Mouse (Mus musculus) CH12.LX (cell line): ENCODE measurements around the gene Tbx1. TPM values are rescaled to one million over a fixed set of nuclear protein-coding genes. Genes with fewer than 3 reads are reported as not detected.

Source experiments
- DNase-seq: peaks from one replicate; pipeline ENCODE4 v3.0.0-alpha.2; 2013; ENCODE audit errors: extremely low read depth
- H3K27ac ChIP-seq: 2 replicates; pipeline ENCODE4 v1.5.1; 2012; ENCODE audit warnings: low read depth, mild to moderate bottlenecking, control low read depth, moderate library complexity; ENCODE audit not compliant: insufficient read depth
- H3K27me3 ChIP-seq: replicated peaks from 2 replicates; pipeline ENCODE3; 2012; ENCODE audit warnings: inconsistent platforms
- H3K36me3 ChIP-seq, 2 experiments: replicated peaks in 1 of 2; 2 replicates each; pipeline versions ENCODE3 to v1.6.1; 2012; ENCODE audit warnings: inconsistent platforms in 1 of 2, low read length in 1 of 2, mild to moderate bottlenecking in 1 of 2, mixed read lengths in 1 of 2, moderate library complexity in 1 of 2; ENCODE audit not compliant: control insufficient read depth in 1 of 2, insufficient read depth in 1 of 2
- H3K4me1 ChIP-seq, 2 experiments: 2 replicates each; pipeline ENCODE4 v1.6.1; 2012; ENCODE audit warnings: inconsistent platforms in 1 of 2, moderate library complexity in 1 of 2; ENCODE audit not compliant: insufficient read depth in 2 of 2, control insufficient read depth in 1 of 2
- H3K4me2 ChIP-seq: 2 replicates; pipeline ENCODE4 v1.6.1; 2012; ENCODE audit warnings: low read depth, mild to moderate bottlenecking, control low read depth; ENCODE audit not compliant: poor library complexity, insufficient read depth, severe bottlenecking
- H3K4me3 ChIP-seq, 3 experiments: fragments of 150-350 bp in 1 of 3; sonication (generic) in 1 of 3; replicated peaks in 1 of 3; 2 replicates each; pipeline versions ENCODE3 to v1.5.1; 2011 to 2012; ENCODE audit warnings: low read depth in 2 of 3, low read length in 2 of 3, mild to moderate bottlenecking in 2 of 3, moderate library complexity in 2 of 3, control low read depth in 1 of 3, improper control_type of control experiment in 1 of 3, inconsistent platforms in 1 of 3, mixed read lengths in 1 of 3; ENCODE audit not compliant: poor library complexity in 1 of 3
- H3K79me2 ChIP-seq: replicated peaks from 2 replicates; pipeline ENCODE4 v1.6.1; 2012; ENCODE audit warnings: mild to moderate bottlenecking, moderate library complexity; ENCODE audit not compliant: control insufficient read depth, poor library complexity, insufficient read depth, severe bottlenecking; ENCODE audit errors: extremely low read depth
- H3K9ac ChIP-seq: 2 replicates; pipeline ENCODE4 v1.6.1; 2012; ENCODE audit warnings: low read depth, mild to moderate bottlenecking, control low read depth, moderate library complexity; ENCODE audit not compliant: insufficient read depth
- H3K9me3 ChIP-seq: replicated peaks from 2 replicates; pipeline ENCODE3; 2012; ENCODE audit warnings: low read length, inconsistent platforms, mixed read lengths
- BHLHE40 ChIP-seq: IDR thresholded peaks from 2 replicates; pipeline ENCODE4 v1.6.1; 2011; ENCODE audit warnings: mild to moderate bottlenecking, low read depth, low read length, improper control_type of control experiment
- CHD1 ChIP-seq: IDR thresholded peaks from 2 replicates; pipeline ENCODE4 v1.6.1; 2012; ENCODE audit warnings: low read depth, low read length, improper control_type of control experiment, inconsistent platforms
- CTCF ChIP-seq, 2 experiments: IDR thresholded peaks in 1 of 2; conservative IDR thresholded peaks in 1 of 2; 2 replicates each; pipeline ENCODE4 v1.5.1; 2011 to 2012; ENCODE audit warnings: low read depth in 2 of 2, low read length in 2 of 2, improper control_type of control experiment in 1 of 2, inconsistent platforms in 1 of 2, mild to moderate bottlenecking in 1 of 2, moderate library complexity in 1 of 2
- E2F4 ChIP-seq: IDR thresholded peaks from 2 replicates; pipeline ENCODE4 v1.6.1; 2011; ENCODE audit warnings: low read depth, low read length, improper control_type of control experiment; ENCODE audit not compliant: insufficient replicate concordance
- ETS1 ChIP-seq: conservative IDR thresholded peaks from 2 replicates; pipeline ENCODE4 v1.6.1; 2012; ENCODE audit warnings: low read depth, mild to moderate bottlenecking, inconsistent platforms, low read length, improper control_type of control experiment, moderate library complexity
- HCFC1 ChIP-seq: IDR thresholded peaks from 2 replicates; pipeline ENCODE4 v1.6.1; 2012; ENCODE audit warnings: low read depth, mild to moderate bottlenecking, inconsistent platforms, low read length, improper control_type of control experiment
- JUND ChIP-seq: conservative IDR thresholded peaks from 2 replicates; pipeline ENCODE4 v1.6.1; 2011; ENCODE audit warnings: low read depth, low read length, improper control_type of control experiment
- KAT2A ChIP-seq: IDR thresholded peaks from 2 replicates; pipeline ENCODE4 v1.6.1; 2012; ENCODE audit warnings: low read length, improper control_type of control experiment, inconsistent platforms; ENCODE audit not compliant: insufficient replicate concordance
- MAFK ChIP-seq: IDR thresholded peaks from 2 replicates; pipeline ENCODE4 v1.6.1; 2011; ENCODE audit warnings: low read length, improper control_type of control experiment; ENCODE audit not compliant: insufficient replicate concordance
- MAX ChIP-seq: IDR thresholded peaks from 2 replicates; pipeline ENCODE4 v1.6.1; 2011; ENCODE audit warnings: low read length, improper control_type of control experiment
- MEF2A ChIP-seq: IDR thresholded peaks from 2 replicates; pipeline ENCODE4 v1.6.1; 2014; ENCODE audit warnings: low read depth, mild to moderate bottlenecking, inconsistent platforms, low read length, improper control_type of control experiment, borderline replicate concordance
- MYC ChIP-seq: IDR thresholded peaks from 2 replicates; pipeline ENCODE4 v1.6.1; 2011; ENCODE audit warnings: low read depth, mild to moderate bottlenecking, improper control_type of control experiment, low read length
- NRF1 ChIP-seq: IDR thresholded peaks from 2 replicates; pipeline ENCODE4 v1.6.1; 2014; ENCODE audit warnings: low read depth, mild to moderate bottlenecking, inconsistent platforms, low read length, improper control_type of control experiment, moderate library complexity
- PAX5 ChIP-seq: IDR thresholded peaks from 2 replicates; pipeline ENCODE4 v1.6.1; 2012; ENCODE audit warnings: low read length, inconsistent platforms, mixed read lengths
- POLR2AphosphoS2 ChIP-seq: IDR thresholded peaks from 2 replicates; pipeline ENCODE4 v1.6.1; 2011; ENCODE audit warnings: low read depth, low read length, improper control_type of control experiment
- RAD21 ChIP-seq: IDR thresholded peaks from 2 replicates; pipeline ENCODE4 v1.6.1; 2011; ENCODE audit warnings: low read depth, mild to moderate bottlenecking, low read length, improper control_type of control experiment, moderate library complexity
- RCOR1 ChIP-seq: conservative IDR thresholded peaks from 2 replicates; pipeline ENCODE4 v1.6.1; 2012; ENCODE audit warnings: low read depth, mild to moderate bottlenecking, inconsistent platforms, low read length, improper control_type of control experiment
- SIN3A ChIP-seq: IDR thresholded peaks from 2 replicates; pipeline ENCODE4 v1.6.1; 2012; ENCODE audit warnings: low read length, improper control_type of control experiment, inconsistent platforms
- TBP ChIP-seq: conservative IDR thresholded peaks from 2 replicates; pipeline ENCODE4 v1.6.1; 2011; ENCODE audit warnings: low read depth, low read length, improper control_type of control experiment
- UBTF ChIP-seq: IDR thresholded peaks from 2 replicates; pipeline ENCODE4 v1.6.1; 2012; ENCODE audit warnings: low read depth, mild to moderate bottlenecking, inconsistent platforms, low read length, improper control_type of control experiment, moderate library complexity
- USF1 ChIP-seq: IDR thresholded peaks from 2 replicates; pipeline ENCODE4 v1.6.1; 2014; ENCODE audit warnings: low read depth, mild to moderate bottlenecking, inconsistent platforms, low read length, improper control_type of control experiment
- ZKSCAN1 ChIP-seq: IDR thresholded peaks from 2 replicates; pipeline ENCODE4 v1.6.1; 2012; ENCODE audit warnings: low read depth, inconsistent platforms, low read length, improper control_type of control experiment, borderline replicate concordance
- ZMIZ1 ChIP-seq: IDR thresholded peaks from 2 replicates; pipeline ENCODE4 v1.6.1; 2012; ENCODE audit warnings: low read depth, mild to moderate bottlenecking, inconsistent platforms, low read length, improper control_type of control experiment
- ZNF384 ChIP-seq: IDR thresholded peaks from 2 replicates; pipeline ENCODE4 v1.6.1; 2012; ENCODE audit warnings: low read depth, low read length, improper control_type of control experiment, inconsistent platforms
- dilution Hi-C: fragments of 300-500 bp; cut with MboI; formaldehyde crosslinking; loops from 2 replicates; pipeline ENCODE4 v1.14.3; 2020; ENCODE audit warnings: low sequenced_read_pairs; ENCODE audit not compliant: extremely low pct_unique_long_range_greater_than_20kb, extremely low pct_ligation_motif_present
- in situ Hi-C: fragments of 300-500 bp; cut with MboI; formaldehyde crosslinking; loops from 3 replicates; pipeline ENCODE4 v1.14.3; 2019; ENCODE audit warnings: low sequenced_read_pairs, low pct_ligation_motif_present, low pct_unique_long_range_greater_than_20kb, mixed read lengths
- polyA plus RNA-seq: library from polyadenylated mRNA; unstranded; fragments of >175 nt; gene quantifications from 2 replicates; pipeline ENCODE4 v1.2.1, GENCODE M21; 2012; ENCODE audit warnings: low read depth; ENCODE audit not compliant: insufficient read length
- total RNA-seq, 2 experiments: library from RNA; depleted of rRNA; stranded (reverse); fragments of 300-350 nt in 1 of 2; fragments of >200 nt in 1 of 2; gene quantifications; 2 replicates each; pipeline ENCODE4 v1.2.3; 2012 to 2014

The Tbx1 gene
- total and polyA plus RNA-seq, 3 experiments: 0.04 TPM; not detected in 2

- Histone ChIP-seq H3K9me3 (peaks cover 11% of the 10 kb centered on the region), H3K4me3 (no peak overlapping the region), H3K4me1 (peaks cover 6 to 21% of the 10 kb centered on the region in 2 experiments), H3K36me3 (no peaks in the 10 kb centered on the region), H3K4me2 (no peak overlapping the region), H3K27ac (no peak overlapping the region), H3K79me2 (no peaks in the 10 kb centered on the region), H3K9ac (no peak overlapping the region), H3K27me3 (peaks cover 65% of the 10 kb centered on the region)
- TF ChIP-seq KAT2A (no peak), CTCF (conservative IDR thresholded peaks at IDR 0.05 in 1 of 2, IDR thresholded peaks at IDR 0.05 in 1 of 2; ENCODE audit: low read depth in 2 of 2, low read length in 2 of 2) (no peak), MAFK (no peak), CHD1 (no peak), ZKSCAN1 (no peak), MEF2A (no peak), PAX5 (no peak), RAD21 (no peak), RCOR1 (no peak), ZNF384 (no peak), JUND (no peak), USF1 (no peak), E2F4 (no peak), SIN3A (no peak), MYC (no peak), TBP (no peak), HCFC1 (no peak), NRF1 (no peak)
- in situ Hi-C loops: loop anchor here (5.0 kb wide), 1 partner anchor 268 kb away; no protein-coding TSS in a partner anchor
- no peak for DNase-seq
- dilution Hi-C loops: no loop called here
Measured at GRCm38 (mm10) chr16:18620601-18621361, 30.3 kb upstream of the Tbx1 start.

- in situ Hi-C loops (loop anchor here (5.0 kb wide), 1 partner anchor 268 kb away; no protein-coding TSS in a partner anchor), dilution Hi-C loops (no loop called here)
- Histone ChIP-seq H3K4me3 (no peak overlapping the region), H3K9ac (no peak overlapping the region), H3K4me2 (no peak overlapping the region), H3K9me3 (peaks cover 11% of the 10 kb centered on the region), H3K4me1 (peaks cover 6 to 21% of the 10 kb centered on the region in 2 experiments), H3K79me2 (no peaks in the 10 kb centered on the region), H3K36me3 (no peaks in the 10 kb centered on the region), H3K27ac (no peak overlapping the region), H3K27me3 (peaks cover 62% of the 10 kb centered on the region)
- no peak for TF ChIP-seq ETS1
- no peak for TF ChIP-seq UBTF
- TF ChIP-seq ZMIZ1: no peak
- no peak for TF ChIP-seq MAX
- TF ChIP-seq BHLHE40: no peak
- no peak for TF ChIP-seq NRF1
- TF ChIP-seq TBP: no peak
- TF ChIP-seq JUND: no peak
- no peak for TF ChIP-seq USF1
- no peak for TF ChIP-seq CTCF (conservative IDR thresholded peaks at IDR 0.05 in 1 of 2, IDR thresholded peaks at IDR 0.05 in 1 of 2; ENCODE audit: low read depth in 2 of 2, low read length in 2 of 2)
- no peak for TF ChIP-seq POLR2AphosphoS2
- TF ChIP-seq HCFC1: no peak
- no peak for TF ChIP-seq CHD1
- TF ChIP-seq PAX5: no peak
- no peak for DNase-seq
Measured at GRCm38 (mm10) chr16:18620201-18620600, 29.7 kb upstream of the Tbx1 start.
